Mouse (Mus musculus) forebrain, embryonic 10.5 days (tissue): Measurements from ENCODE around the gene Dcdc2a. TPM values are rescaled to one million over a fixed set of nuclear protein-coding genes. Genes with fewer than 3 reads are reported as not detected.
A peak's percentile ranks its signal among the peaks of the same experiment; 100 is the strongest.

Source experiments
- DNase-seq: peaks from one replicate; pipeline ENCODE4 v3.0.0-alpha.2; 2017; ENCODE audit warnings: low spot score; ENCODE audit errors: extremely low spot score
- H3K27ac ChIP-seq: fragments of 300-500 bp; sonication (generic); 2 replicates; pipeline ENCODE4 v1.5.1; 2016; ENCODE audit warnings: mild to moderate bottlenecking
- H3K27me3 ChIP-seq: fragments of 300-500 bp; sonication (generic); 2 replicates; pipeline ENCODE4 v1.6.1; 2016; ENCODE audit warnings: mild to moderate bottlenecking; ENCODE audit not compliant: poor library complexity, severe bottlenecking
- H3K36me3 ChIP-seq: fragments of 300-500 bp; sonication (generic); replicated peaks from 2 replicates; pipeline ENCODE4 v1.6.1; 2016; ENCODE audit warnings: mild to moderate bottlenecking, moderate library complexity
- H3K4me1 ChIP-seq: fragments of 300-500 bp; sonication (generic); 2 replicates; pipeline ENCODE4 v1.6.1; 2016
- H3K4me3 ChIP-seq: fragments of 300-500 bp; sonication (generic); 2 replicates; pipeline ENCODE4 v1.5.1; 2016; ENCODE audit warnings: mild to moderate bottlenecking, moderate library complexity
- H3K9me3 ChIP-seq: fragments of 300-500 bp; sonication (generic); 2 replicates; pipeline ENCODE4 v1.6.1; 2016; ENCODE audit warnings: mild to moderate bottlenecking, moderate library complexity
- WGBS: fragments of 180-500 bp; shearing (Covaris S2); methylation state at CpG from one replicate; pipeline ENCODE4 v1.1.7; 2016; 5-methylcytosine and 5-hydroxymethylcytosine counted together
- polyA plus RNA-seq: library from polyadenylated mRNA; unstranded; fragments of >200 nt; fragmentation: Nextera tagmentation; extraction: Ambion mirVana; gene quantifications from 2 replicates; pipeline ENCODE4 v1.2.1, GENCODE M21; 2016

Dcdc2a gene
- polyA plus RNA-seq, 1 experiment from 2014 or later: 1.5 TPM

- no peak overlapping the region for H3K4me3 ChIP-seq
- WGBS: 87% methylated on average over 6 of the region's 6 CpGs
- H3K27me3 ChIP-seq: no peaks in the 10 kb centered on the region
- no peaks in the 10 kb centered on the region for H3K9me3 ChIP-seq
- no peak overlapping the region for H3K27ac ChIP-seq
- H3K4me1 ChIP-seq: no peaks in the 10 kb centered on the region
- DNase-seq: no peak
- H3K36me3 ChIP-seq: no peaks in the 10 kb centered on the region
Measured at GRCm38 (mm10) chr13:25100581-25100980, 44.8 kb downstream of the Dcdc2a start.

- DNase-seq: no peak
- H3K27ac ChIP-seq: no peak overlapping the region
- no peaks in the 10 kb centered on the region for H3K36me3 ChIP-seq
- H3K4me3 ChIP-seq: no peak overlapping the region
- H3K4me1 ChIP-seq: no peaks in the 10 kb centered on the region
- no peaks in the 10 kb centered on the region for H3K27me3 ChIP-seq
- no peaks in the 10 kb centered on the region for H3K9me3 ChIP-seq
Measured at GRCm38 (mm10) chr13:25105671-25106070, 49.9 kb downstream of the Dcdc2a start.

- Histone ChIP-seq H3K36me3 (no peaks in the 10 kb centered on the region), H3K9me3 (no peaks in the 10 kb centered on the region), H3K4me1 (no peaks in the 10 kb centered on the region), H3K27me3 (no peaks in the 10 kb centered on the region), H3K4me3 (no peak overlapping the region), H3K27ac (no peak overlapping the region)
- 89% methylated on average over 5 of the region's 5 CpGs for whole genome bisulfite sequencing
- DNase-seq: no peak
Measured at GRCm38 (mm10) chr13:25106740-25107139, 50.9 kb downstream of the Dcdc2a start.

GRCm38 (mm10) chr13:25108353-25108752, 52.5 kb downstream of the Dcdc2a start:
- H3K36me3 ChIP-seq: no peaks in the 10 kb centered on the region
- 85% methylated on average over 3 of the region's 3 CpGs for WGBS
- no peaks in the 10 kb centered on the region for H3K9me3 ChIP-seq

GRCm38 (mm10) chr13:25110592-25111095, 54.8 kb downstream of the Dcdc2a start:
- Histone ChIP-seq H3K4me1 (peaks cover 5% of the 10 kb centered on the region; the same call in 1 of the 2 replicates), H3K36me3 (no peaks in the 10 kb centered on the region), H3K27me3 (no peaks in the 10 kb centered on the region), H3K4me3 (no peak overlapping the region), H3K27ac (no peak overlapping the region), H3K9me3 (no peaks in the 10 kb centered on the region)
- 78% methylated on average over 5 of the region's 5 CpGs for WGBS
- no peak for DNase-seq

More at GRCm38 (mm10) chr13:25108353-25108752, 52.5 kb downstream of the Dcdc2a start:
- H3K27ac ChIP-seq: no peak overlapping the region
- no peak overlapping the region for H3K4me3 ChIP-seq
- no peaks in the 10 kb centered on the region for H3K4me1 ChIP-seq
- no peak for DNase-seq
- no peaks in the 10 kb centered on the region for H3K27me3 ChIP-seq

- peaks cover 11% of the 10 kb centered on the region; the same call in 1 of the 2 replicates for H3K4me1 ChIP-seq
- H3K4me3 ChIP-seq: peak overlapping the region; percentile 46
- H3K9me3 ChIP-seq: no peaks in the 10 kb centered on the region
- H3K27me3 ChIP-seq: peaks cover 7% of the 10 kb centered on the region; the same call in 1 of the 2 replicates
- H3K27ac ChIP-seq: peak overlapping the region; percentile 78
- WGBS: 37% methylated on average over 12 of the region's 12 CpGs
- DNase-seq: no peak
- H3K36me3 ChIP-seq: no peaks in the 10 kb centered on the region
Measured at GRCm38 (mm10) chr13:25115429-25115881, 59.7 kb downstream of the Dcdc2a start.

GRCm38 (mm10) chr13:25115971-25116370, 60.2 kb downstream of the Dcdc2a start:
- peak overlapping the region; percentile 46 for H3K4me3 ChIP-seq
- H3K27me3 ChIP-seq: peaks cover 7% of the 10 kb centered on the region; the same call in 1 of the 2 replicates
- no peaks in the 10 kb centered on the region for H3K9me3 ChIP-seq
- DNase-seq: peak; percentile 52
- WGBS: 5% methylated on average over 11 of the region's 11 CpGs
- peak overlapping the region; percentile 78 for H3K27ac ChIP-seq
- H3K4me1 ChIP-seq: peaks cover 11% of the 10 kb centered on the region; the same call in 1 of the 2 replicates
- no peaks in the 10 kb centered on the region for H3K36me3 ChIP-seq

- no peak overlapping the region for H3K27ac ChIP-seq
- no peaks in the 10 kb centered on the region for H3K27me3 ChIP-seq
- no peaks in the 10 kb centered on the region for H3K36me3 ChIP-seq
- no peak overlapping the region for H3K4me3 ChIP-seq
- no peaks in the 10 kb centered on the region for H3K4me1 ChIP-seq
- no peaks in the 10 kb centered on the region for H3K9me3 ChIP-seq
- 83% methylated on average over 8 of the region's 8 CpGs for WGBS
- no peak for DNase-seq
Measured at GRCm38 (mm10) chr13:25122740-25123335, 67.0 kb downstream of the Dcdc2a start.

- Histone ChIP-seq H3K4me1 (no peaks in the 10 kb centered on the region), H3K4me3 (no peak overlapping the region), H3K27me3 (no peaks in the 10 kb centered on the region), H3K27ac (no peak overlapping the region), H3K36me3 (no peaks in the 10 kb centered on the region), H3K9me3 (no peaks in the 10 kb centered on the region)
- DNase-seq: no peak
- WGBS: 81% methylated on average over 2 of the region's 2 CpGs
Measured at GRCm38 (mm10) chr13:25127216-25127615, 71.4 kb downstream of the Dcdc2a start.

- Histone ChIP-seq H3K9me3 (no peaks in the 10 kb centered on the region), H3K27me3 (no peaks in the 10 kb centered on the region), H3K36me3 (no peaks in the 10 kb centered on the region), H3K4me3 (no peak overlapping the region), H3K4me1 (no peaks in the 10 kb centered on the region), H3K27ac (no peak overlapping the region)
- WGBS: 93% methylated on average over 6 of the region's 6 CpGs
- DNase-seq: no peak
Measured at GRCm38 (mm10) chr13:25127806-25128205, 72.0 kb downstream of the Dcdc2a start.

- 92% methylated on average over 9 of the region's 9 CpGs for WGBS
- Histone ChIP-seq H3K27me3 (no peaks in the 10 kb centered on the region), H3K27ac (no peak overlapping the region), H3K4me1 (no peaks in the 10 kb centered on the region), H3K4me3 (no peak overlapping the region), H3K9me3 (no peaks in the 10 kb centered on the region), H3K36me3 (no peaks in the 10 kb centered on the region)
- DNase-seq: no peak
Measured at GRCm38 (mm10) chr13:25128766-25129165, 73.0 kb downstream of the Dcdc2a start.

- DNase-seq: no peak
- no peaks in the 10 kb centered on the region for H3K27me3 ChIP-seq
- 93% methylated on average over 3 of the region's 3 CpGs for WGBS
- H3K4me3 ChIP-seq: no peak overlapping the region
- no peaks in the 10 kb centered on the region for H3K4me1 ChIP-seq
- H3K27ac ChIP-seq: no peak overlapping the region
- no peaks in the 10 kb centered on the region for H3K9me3 ChIP-seq
- no peaks in the 10 kb centered on the region for H3K36me3 ChIP-seq
Measured at GRCm38 (mm10) chr13:25143066-25143465, 87.3 kb downstream of the Dcdc2a start.

GRCm38 (mm10) chr13:25144093-25144492, 88.3 kb downstream of the Dcdc2a start:
- Histone ChIP-seq H3K4me1 (no peaks in the 10 kb centered on the region), H3K27ac (no peak overlapping the region), H3K4me3 (no peak overlapping the region), H3K27me3 (no peaks in the 10 kb centered on the region), H3K9me3 (no peaks in the 10 kb centered on the region), H3K36me3 (no peaks in the 10 kb centered on the region)
- DNase-seq: no peak
- 84% methylated on average over 2 of the region's 2 CpGs for WGBS
